Mouse (Mus musculus) adrenal gland, postnatal 25 days (tissue): ENCODE data around the gene Tmem235. TPM values are rescaled to one million over a fixed set of nuclear protein-coding genes. Genes with fewer than 3 reads are reported as not detected.

Source experiments
- DNase-seq: peaks from one replicate; pipeline ENCODE4 v3.0.0; 2021; ENCODE audit warnings: mixed read lengths
- total RNA-seq: library from RNA; stranded (reverse); gene quantifications from 2 replicates; pipeline ENCODE4 v1.2.3, GENCODE M21; 2021

Gene Tmem235
- total RNA-seq, 1 experiment from 2014 or later = not detected

DNA sequence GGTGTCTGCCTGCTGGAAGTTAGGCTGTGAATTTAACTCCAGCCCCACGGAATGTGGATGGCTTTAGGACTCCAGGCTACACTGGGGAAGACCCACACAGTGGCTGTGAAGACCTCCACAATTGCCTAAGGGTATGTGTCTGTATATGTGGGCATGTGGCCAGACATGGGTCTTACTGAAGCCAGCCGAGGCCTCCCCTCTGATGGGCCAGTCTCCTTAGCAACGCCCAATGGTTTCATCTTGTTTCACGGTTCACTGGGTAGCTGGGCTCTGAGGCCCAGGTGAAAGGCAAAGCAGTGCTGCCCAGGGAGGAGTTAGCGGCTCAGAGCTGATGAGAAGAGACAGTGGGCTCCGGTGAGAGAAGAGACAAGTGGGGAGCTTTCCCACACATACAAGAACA lies 5.4 kb downstream of the Tmem235 start:
- DNase-seq = no peak

DNA sequence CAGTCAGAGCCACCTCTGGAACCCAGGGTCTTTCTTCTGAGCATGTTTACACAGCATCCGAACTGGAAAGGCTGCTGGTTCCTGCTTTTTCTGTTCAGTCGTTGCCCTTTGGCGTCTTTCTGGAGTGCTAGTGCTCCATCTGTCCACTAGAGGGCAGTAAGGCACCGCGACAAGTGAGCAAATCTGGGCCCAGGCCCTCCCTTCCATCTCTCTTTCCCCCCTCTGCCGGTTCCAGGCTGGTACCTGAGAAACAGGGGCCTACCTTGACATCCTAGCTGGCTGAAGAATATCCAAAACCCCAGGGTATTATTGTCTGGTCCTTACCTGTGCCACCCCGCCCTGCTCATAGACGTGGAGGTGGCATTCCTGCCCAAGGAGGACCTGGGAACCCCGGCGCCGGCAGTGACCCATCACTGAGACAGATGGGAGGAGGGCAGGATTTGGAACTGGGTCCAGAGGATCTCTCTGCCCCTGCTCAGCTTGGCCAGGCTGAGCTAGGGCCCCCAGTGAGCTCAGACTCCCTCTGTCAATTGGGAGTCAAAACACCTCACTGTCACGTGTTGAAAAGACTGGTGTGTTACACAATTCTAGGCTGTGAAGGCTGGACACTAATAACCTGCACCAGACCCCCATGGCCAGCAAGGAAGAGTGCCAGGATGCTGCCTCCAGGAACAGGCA lies 10.3 kb downstream of the Tmem235 start:
- DNase-seq = peak; percentile 58

DNA sequence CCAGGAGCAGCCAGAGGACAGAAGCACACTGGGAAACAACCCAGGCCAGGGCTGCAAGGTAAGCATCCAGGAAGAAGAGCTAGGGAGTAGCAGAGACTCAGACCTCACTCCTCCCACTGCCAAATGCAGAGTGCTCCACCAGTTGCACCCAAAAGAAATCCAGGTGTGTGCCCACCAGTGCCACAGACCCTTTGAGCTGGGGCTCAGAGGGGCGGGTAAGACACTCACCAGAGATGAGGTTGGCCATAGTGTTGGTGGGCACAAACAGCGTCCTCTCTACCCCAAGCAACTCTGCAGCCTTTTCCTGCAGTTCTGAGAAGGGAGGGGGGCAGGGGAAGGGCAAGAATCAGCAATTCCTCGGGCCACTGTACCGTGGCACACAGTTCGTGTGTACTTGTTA lies 10.8 kb downstream of the Tmem235 start:
- DNase-seq = no peak

DNA sequence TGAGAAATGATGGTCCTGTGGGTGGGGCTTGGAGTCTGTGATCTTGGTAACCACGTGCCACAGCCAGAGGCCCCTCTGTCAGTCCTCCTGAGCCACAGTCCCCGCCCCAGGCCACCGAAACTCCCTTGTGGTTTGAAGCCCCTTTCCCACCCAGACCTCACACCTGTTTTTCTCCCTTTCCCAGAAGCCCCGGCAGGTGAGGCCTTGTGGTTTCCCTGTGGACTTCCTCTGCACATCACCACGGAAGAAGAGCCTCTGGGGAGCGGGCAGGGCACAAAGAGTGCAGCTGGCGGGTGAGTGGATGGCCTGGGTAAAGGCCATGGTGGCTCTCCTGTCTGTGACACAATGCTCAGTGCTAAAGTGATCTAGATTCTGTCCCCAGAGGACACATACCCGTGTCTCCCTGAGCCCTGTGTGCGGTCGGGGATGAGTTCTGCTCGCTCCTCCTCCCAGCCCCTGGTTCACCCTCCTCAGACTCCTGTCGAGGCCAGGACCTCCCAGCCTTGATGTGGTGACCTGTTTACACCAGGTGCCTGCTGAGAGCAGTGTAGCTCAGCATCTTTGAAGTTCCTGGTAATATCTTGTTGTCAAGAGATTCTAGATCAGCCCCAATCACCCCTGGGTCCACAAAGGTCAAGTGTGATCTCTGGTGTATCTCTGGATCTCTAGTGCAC lies 11.5 kb downstream of the Tmem235 start:
- DNase-seq = no peak

DNA sequence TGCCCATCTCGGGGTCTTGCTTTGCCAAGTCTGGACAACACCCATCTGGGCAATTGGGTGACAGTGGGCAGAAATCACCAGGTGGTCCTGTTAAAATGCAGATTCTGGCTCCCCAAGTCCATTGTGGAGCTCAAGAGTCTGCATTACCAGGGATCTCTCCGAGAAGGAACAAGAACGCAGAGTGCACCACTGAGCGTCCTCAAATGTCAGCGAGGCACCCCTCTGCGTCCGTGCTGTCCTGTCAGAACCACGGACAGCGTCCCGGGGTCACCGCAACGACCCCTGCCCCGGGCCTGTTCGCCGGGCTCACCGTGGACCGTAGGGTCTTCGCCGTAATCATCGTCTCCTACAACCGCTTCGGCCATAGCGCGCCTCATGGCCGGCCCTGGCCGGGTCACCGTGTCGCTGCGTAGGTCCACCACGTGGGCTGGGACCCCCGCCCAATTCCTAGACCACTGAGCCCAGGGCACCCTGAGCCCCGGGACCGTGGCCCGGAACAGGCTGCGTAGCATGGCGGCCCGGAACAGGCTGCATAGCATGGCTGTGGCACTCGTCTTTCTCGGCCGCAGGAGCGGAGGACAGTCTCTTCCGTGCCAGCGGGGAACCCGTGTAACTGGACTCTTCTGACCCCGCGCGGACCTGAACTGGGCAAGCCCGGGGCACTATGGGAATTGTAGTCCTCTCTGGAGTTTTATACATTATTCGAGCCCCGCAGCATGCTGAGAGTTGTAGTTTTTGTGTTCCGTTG lies 12.5 kb downstream of the Tmem235 start, which contains the start of gene Tha1:
Gene Tha1, minus strand, starts transcription at position 621 of the 748 bp plus-strand sequence.
- peak; percentile 84 for DNase-seq

DNA sequence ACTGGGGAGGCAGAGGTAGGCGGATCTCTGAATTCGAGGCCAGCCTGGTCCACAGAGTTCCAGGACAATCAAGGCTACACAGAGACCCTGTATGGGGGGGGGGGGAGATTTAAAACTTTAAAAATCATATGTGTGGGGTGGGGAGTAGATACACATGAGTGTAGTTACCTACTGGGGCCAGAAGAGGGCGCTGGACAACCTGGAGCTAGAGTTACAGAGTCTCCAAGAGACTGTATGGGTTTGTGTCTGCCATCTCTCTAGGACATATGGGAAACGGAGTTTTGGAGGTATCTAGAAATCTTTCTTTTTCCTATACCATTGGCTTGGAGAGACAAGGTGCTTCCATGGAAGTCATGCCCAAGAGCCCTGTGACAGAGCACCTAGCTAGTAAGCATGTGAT lies 13.9 kb downstream of the Tmem235 start:
- DNase-seq = no peak

DNA sequence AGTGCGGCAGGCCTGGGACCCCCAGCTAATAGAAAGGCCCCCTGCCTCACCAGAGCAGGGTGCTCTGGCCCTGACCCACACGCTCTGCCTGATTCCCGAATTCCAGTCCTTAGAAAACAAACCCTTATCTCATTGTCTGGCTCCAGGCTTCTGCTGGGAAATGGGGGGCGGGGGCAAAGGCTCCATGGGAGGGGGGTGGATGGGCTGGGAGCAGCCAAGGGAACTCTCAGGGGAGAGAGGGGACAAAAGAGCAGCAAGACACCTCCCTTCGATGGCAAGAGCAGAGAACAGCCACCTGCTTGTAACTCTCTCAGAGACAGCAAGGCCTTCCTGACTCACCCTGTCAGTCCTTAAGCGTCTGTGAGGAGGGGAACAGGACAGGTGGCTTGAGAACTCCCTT lies 15.1 kb downstream of the Tmem235 start:
- no peak for DNase-seq

DNA sequence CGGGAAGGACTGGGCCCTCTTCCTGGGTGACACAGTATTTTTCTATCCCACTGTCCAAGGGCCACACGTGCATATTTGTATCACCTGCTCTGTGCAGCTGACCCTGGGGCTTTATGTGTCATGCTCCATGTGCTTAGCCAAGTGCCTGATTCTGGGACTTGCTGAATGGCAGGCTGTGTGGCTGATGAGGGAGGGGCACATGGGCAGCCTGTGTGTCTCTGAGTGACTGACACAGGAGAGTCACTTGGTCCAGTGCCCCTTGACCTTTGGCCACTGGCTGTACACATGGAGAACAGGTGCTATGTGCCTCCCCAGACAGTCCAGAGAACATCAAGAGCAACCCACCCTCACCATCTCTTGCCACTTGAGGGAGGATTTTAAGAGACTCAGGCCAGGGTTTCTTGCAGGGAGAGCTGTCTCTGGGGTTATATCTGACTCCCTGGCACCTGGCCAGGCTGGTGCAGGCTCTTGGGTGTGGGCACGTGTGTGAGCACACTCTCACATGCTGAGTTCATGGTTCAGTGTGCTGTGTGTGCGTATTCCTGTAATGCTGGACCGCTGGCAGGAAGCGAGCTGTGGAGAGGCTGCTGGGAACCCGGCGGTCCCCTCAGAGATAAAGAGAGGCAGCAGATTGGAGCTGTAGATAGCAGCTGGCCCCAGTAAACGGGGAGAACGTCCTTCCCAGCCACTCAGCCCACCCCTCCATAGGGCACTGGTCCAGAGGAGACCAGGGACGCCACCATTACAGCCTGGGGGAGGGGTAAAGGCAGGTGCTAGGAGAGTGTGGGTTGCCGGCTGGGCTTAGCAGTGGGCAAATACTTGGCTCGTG lies 17.6 kb downstream of the Tmem235 start:
- peak; percentile 34 for DNase-seq

DNA sequence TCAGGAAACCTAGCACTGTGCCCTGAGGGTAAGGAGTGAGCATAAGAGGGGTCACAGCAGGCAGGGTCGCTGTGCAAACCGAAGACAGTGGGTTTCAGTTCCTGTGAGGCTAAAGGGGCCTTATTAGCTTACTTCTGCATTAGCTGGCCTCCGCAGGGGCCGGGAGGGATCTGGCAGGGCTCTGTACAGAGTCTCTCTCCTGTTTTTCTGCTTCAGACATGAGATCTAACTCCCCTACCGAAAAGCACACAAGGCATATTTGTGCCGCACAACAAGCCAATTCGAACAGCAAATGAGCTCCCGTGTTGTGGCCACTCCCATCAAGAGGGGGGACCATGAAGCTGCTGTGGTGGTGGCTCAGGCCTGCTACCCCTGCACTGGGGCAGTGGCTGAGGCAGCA lies 18.3 kb downstream of the Tmem235 start:
- no peak for DNase-seq

DNA sequence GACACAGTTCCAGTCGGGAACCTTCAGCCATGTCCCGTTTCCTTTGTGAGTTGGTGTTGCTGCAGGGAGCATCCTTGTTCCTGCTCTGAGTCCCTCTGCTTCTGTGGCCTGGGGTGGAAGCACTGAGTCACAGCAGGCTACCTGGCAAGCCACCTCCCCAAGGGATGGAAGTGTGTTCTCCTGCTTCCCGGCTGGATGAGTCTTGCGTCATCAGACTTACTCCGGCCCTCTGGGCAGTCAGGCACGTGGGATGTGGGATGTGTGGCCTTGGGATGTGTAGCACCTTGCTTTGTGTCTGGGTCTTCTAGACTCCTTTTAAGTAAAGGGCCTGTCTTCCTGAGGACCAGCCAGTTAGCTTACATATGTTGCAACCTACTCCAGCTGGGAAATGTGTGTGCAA lies 19.1 kb downstream of the Tmem235 start:
- DNase-seq = no peak

DNA sequence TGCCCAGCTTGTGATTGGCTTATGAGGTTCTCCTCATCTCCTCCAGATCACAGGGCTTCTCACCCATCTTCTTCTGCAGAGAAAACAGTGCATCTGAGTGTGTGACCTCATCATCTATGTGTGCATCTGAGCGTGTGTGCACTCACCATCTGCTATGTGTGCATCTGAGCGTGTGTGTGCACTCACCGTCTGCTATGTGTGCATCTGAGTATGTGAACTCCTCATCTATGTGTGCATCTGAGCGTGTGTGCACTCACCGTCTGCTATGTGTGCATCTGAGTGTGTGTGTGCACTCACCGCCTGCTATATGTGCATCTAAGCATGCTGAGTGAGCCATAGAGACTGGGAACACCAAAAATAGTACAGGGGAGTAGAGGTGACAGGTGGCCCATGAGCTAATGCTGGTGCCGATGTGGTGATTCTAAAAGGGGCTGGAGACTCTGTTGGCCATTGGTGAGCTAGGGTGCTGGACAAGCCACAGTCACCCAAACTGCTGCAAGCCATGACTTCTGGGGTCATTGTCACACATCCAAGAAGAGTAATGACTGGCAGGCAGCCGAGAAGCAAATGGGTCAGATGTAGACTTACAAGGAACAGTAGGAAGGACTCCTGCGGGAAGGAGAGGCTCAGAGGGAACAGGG lies 19.9 kb downstream of the Tmem235 start:
- no peak for DNase-seq

DNA sequence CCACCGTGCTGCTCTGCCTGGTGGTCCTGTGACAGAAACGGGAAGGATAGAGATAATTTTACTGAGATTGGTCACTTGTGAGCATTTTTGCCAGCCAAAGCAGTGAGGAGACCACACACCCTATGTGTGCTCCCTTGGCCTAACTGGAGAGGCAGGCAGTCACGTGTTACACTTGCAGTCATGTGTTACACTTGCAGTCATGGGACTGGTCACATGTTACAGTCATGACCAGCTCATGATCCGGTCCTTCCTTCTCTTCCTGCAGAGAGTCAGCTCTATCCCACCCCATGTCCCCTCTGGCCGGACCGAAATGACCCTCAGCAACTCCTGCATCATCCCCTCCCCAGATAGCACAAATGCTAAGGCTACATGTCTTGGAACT lies 20.4 kb downstream of the Tmem235 start:
- no peak for DNase-seq

DNA sequence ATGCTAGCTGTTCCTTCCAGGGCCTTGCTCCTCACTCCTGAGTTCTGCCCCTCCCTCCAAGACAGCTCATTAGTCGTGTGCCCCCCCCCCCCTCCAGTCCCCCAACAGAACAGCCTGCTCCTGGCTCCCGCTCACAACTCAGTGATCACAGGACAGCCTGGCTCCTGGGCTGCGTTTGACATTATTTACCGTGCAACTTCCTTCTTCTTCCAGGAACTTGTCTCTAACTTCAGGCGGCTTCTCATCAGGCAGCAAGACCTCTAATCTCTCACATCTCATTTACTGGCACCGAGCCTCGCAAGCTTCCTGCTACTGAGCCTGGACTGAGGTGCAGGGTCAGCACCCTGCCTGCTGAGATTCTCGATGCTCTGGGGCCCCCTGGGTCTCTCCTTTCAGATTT lies 21.2 kb downstream of the Tmem235 start:
- DNase-seq = peak; percentile 35

DNA sequence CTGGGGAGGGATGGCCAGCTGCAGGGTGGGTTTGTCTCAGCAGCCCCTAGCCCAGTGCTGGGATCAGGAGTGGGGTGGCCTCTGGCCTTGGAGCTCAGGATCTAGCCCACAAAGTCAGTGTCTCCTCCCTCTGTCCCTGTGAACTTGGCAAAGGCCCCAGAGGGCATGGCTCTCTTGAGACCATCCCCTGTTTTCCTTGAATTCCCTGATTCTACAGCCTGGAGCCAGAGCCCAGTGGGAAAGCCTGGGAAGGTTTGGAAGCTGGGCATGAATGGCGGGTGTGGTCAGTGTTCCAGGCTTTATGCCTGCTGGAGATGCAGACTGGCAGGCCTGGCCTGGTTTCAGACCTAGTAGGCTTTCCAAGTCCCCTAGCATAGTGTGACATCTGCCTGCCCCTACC lies 21.7 kb downstream of the Tmem235 start:
- no peak for DNase-seq

DNA sequence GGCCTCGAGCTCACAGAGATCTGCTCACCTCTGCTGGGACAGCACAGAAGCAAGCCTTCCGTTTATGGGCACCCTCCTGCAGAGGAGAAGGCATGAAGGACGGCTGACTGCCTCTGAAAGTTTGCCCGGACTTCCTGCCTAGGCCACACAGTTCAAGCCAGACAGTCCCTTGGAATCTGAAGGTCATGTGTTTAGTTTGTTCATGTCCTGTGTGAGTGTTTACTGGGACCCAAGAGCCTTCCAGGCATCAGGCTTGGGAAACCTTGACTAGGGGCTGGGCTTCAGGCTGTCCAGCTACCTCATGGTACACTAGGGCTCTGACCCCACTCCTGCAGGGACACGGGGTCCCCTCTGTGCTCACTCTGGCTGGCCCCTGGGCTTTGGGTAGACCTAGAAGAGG lies 25.4 kb downstream of the Tmem235 start:
- no peak for DNase-seq

DNA sequence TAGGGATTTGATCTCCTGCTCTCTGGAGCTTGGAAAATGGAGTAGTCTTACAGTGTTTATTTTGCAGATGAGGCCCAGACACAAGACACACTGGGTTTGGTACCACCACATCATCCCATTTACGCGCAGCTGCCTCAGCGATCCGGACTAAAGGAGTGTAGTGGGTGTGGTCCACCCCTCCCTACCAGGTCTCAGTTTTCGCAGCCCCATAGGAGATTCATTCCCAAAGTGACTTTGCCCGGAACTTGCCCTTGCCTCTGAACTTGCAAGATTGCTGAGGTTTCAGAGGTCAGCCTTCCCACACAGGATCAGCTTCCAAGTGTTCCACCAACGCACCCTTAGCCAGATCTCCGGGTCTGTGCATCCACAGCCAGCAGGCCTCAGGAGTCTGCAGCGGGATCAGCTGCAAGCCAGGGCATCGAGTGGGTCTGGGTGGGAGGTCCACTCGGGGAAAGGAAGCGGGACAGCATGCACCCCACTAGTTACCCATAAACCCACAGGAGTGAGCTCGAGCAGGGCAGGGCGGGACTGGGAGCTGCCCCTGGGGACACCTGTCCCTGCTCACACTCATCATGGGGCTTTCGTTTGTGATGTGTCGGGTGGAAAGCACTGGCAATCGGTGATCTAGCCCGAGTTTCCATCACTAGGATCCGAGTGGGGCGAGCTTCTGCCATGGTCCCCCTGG lies 27.8 kb downstream of the Tmem235 start:
- DNase-seq = no peak

DNA sequence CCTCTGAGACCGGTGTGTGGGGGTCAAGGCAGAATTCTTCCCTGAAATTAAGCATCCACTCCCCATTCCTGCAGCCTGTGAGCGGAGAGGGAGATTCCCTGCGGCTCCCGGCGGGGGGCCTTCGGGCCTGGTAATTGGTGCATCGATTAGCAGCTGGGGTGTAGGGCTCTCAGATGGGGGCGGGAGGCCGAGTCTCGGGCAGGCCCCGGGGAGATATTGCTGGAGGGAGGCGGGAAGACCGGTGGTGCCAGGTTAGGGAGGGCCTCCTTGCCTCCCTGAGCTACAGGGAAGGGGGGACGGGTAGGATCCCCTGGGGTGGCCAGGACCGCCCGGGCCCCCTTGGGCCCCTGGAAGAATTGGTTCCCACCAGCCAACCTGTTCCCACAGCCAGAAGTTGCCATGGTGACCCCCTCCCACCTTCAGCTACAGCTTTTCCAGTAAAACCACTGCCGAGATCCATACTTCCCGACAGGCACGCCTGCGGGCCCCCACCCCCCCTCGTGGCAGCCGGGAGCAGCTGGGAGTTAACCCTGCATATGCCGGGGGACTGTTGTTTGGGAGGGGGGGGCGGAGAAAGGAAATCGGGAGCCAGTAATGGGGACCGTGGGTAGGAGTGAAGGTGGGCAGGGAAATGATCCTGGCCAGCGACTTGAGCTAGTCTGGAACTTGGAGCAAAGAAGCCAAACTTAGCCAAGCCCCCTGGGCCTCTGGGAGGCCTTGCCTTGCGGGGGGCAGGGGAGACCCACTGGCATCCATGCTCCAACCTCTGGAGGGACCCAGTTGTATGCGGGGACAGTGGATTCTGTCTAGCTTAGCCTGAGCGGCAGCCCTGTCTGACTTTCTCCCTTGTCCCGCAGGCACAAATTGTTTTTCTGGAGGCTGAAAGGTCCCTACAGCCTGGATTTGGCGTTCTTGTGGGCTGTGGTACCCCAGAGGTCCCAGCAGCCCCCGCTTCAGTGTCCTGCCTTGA lies 28.6 kb downstream of the Tmem235 start:
- DNase-seq = no peak

DNA sequence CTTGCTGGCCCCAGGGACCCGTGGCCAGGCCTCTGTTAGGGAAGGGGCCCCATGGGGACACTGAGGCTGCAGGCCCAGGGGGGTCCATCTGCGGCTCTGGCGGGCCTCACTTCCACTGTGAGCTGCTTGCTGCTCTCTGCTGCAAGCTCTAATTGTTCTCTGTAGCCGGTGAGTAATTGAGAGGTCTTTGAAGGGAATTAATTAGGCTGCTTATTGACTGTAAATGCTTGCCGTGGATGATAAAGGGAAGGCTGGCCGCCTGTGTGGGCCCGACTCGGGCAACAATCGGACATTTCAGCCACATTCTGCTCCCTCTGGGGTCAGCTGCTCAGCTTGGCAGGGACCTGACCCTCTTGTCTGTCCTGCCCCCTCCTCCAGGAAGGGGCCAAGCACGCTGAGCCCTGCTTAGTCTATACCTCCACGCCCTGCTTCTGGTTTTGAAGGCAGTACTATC lies 29.4 kb downstream of the Tmem235 start:
- no peak for DNase-seq

DNA sequence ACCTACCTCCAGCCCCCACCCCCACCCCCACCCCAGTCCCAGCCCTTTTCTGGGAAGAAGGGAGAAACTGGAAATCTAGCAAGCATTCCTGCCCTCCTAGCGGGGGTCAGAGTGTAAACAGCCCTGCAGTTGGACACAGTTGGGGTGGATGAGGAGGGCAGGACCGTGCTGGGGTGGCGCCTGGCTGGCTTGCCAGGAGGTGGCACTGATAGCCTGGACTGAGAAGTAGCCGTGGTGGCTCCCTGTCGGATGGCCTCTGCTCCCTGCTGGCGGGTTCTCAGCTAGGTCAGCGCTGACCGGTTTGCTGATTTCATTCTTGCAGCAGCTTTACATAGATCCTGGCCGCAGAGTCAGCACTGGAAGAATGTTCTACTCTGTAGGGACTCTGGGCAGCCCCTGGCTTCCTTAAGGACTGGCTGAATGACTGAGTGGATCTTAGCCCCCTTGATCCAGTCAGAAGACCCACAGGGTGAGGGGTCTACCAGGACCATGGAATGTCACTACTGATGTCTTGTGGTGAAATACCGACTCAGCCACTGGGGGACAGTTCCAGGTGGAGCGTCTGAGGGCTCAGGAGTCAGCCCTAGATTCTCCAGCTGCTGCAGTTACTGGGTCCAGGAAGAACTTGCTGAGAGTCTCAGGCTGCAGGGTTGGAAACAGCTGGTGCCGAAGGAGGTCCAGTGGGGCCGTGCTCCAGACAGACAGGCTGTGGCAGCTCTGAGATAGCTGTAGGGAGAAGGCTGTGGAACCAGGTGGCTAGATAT lies 30.1 kb downstream of the Tmem235 start:
- DNase-seq = no peak
